Mouse (Mus musculus) MEL (cell line): Measurements from ENCODE around the gene Myo18b.

Experiments used
- CTCF ChIP-seq, 3 experiments: IDR thresholded peaks in 2 of 3; conservative IDR thresholded peaks in 1 of 3; 2 replicates each; pipeline ENCODE4 v1.5.1; 2011 to 2012; ENCODE audit warnings: low read length in 3 of 3, low read depth in 2 of 3, mild to moderate bottlenecking in 2 of 3, improper control_type of control experiment in 1 of 3, inconsistent platforms in 1 of 3, mixed read lengths in 1 of 3, moderate library complexity in 1 of 3; ENCODE audit not compliant: control insufficient read depth in 1 of 3, insufficient read depth in 1 of 3, poor library complexity in 1 of 3, severe bottlenecking in 1 of 3
- GATA1 ChIP-seq: IDR thresholded peaks from 2 replicates; pipeline ENCODE4 v1.6.1; 2011; ENCODE audit warnings: low read depth, low read length, improper control_type of control experiment
- POLR2A ChIP-seq, 2 experiments: IDR thresholded peaks; 2 replicates each; pipeline ENCODE4 v1.6.1; 2011 to 2012; ENCODE audit warnings: low read length in 2 of 2, mild to moderate bottlenecking in 2 of 2, control low read depth in 1 of 2, improper control_type of control experiment in 1 of 2, low read depth in 1 of 2, moderate library complexity in 1 of 2; ENCODE audit not compliant: control insufficient read depth in 1 of 2, insufficient read depth in 1 of 2, poor library complexity in 1 of 2
- POLR2AphosphoS2 ChIP-seq: IDR thresholded peaks from 2 replicates; pipeline ENCODE4 v1.6.1; 2011; ENCODE audit warnings: low read length, improper control_type of control experiment
- USF1 ChIP-seq: IDR thresholded peaks from 2 replicates; pipeline ENCODE4 v1.6.1; 2014; ENCODE audit warnings: low read depth, mild to moderate bottlenecking, inconsistent platforms, low read length, improper control_type of control experiment, moderate library complexity

DNA sequence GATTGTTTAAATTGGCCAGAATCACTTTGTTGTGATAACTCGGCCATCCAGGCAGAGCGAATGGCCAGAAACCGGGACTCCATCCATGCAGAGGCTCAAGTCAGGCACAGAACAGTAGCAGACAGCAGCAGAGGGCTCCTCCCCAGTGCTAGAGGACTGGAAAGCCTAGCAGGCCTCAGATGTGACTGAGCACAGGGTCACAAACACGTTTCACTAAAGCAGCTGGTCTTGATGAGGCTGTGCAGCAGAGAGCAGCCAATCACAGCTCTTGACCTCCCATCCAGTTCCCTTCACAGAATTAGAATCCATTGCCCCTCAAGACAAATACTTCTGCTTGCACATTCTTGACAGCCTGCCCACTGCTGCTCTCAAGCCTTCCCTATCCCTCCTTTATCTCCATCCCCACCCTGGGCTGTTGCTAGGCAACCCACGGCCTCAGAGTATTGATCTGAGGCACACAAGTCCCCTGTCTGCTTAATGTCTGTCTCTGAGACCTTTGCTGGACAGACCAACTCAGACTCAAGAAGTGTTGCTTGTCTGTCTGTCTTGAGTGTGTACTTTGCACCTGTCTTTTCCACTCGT lies 52.4 kb downstream of the Myo18b start:
- no peak for TF ChIP-seq CTCF (IDR thresholded peaks at IDR 0.05 in 2 of 3, conservative IDR thresholded peaks at IDR 0.05 in 1 of 3; ENCODE audit: control insufficient read depth in 1 of 3, insufficient read depth in 1 of 3, low read depth in 2 of 3, low read length in 3 of 3, poor library complexity in 1 of 3, severe bottlenecking in 1 of 3)
- TF ChIP-seq POLR2A (IDR thresholded peaks at IDR 0.05; ENCODE audit: control insufficient read depth in 1 of 2, insufficient read depth in 1 of 2, low read depth in 1 of 2, low read length in 2 of 2, poor library complexity in 1 of 2): no peak
- TF ChIP-seq USF1: no peak
- no peak for TF ChIP-seq GATA1
- no peak for TF ChIP-seq POLR2AphosphoS2
